Mouse (Mus musculus): Measurements from ENCODE around the gene Armcx5.

DNA sequence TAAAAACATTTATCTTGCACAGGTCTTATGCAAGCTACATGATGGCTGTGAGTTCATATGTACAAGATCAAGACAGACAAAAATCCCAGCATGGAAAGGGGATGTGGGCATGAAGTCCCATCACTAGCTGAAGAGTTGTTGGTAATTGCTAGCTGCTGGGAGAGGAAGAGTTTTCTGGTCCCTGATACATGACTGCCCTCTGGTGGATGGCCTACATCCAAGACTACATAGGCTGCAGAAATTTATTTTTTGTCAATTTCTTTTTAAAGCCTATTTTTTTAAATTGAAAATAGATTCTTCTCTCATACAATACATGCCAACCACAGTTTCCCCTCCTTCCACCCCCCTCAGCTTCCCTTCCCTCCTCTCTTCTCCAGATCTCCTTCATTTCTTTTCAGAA lies 19.2 kb downstream of the Armcx5 start:
- TF ChIP-seq ZNF384 (IDR thresholded peaks at IDR 0.05; ENCODE audit: low read depth, low read length) (no peak), MAFK (IDR thresholded peaks at IDR 0.05; ENCODE audit: insufficient read depth, low read depth, low read length) (no peak), HCFC1 (IDR thresholded peaks at IDR 0.05; ENCODE audit: borderline replicate concordance, insufficient read depth, low read length) (no peak), CHD2 (IDR thresholded peaks at IDR 0.05; ENCODE audit: low read depth, low read length) (no peak), ZC3H11A (IDR thresholded peaks at IDR 0.05; ENCODE audit: borderline replicate concordance, low read depth, low read length) (no peak)

All from ES-E14 (cell line).